Mouse (Mus musculus) heart, embryonic 13.5 days (tissue): ENCODE data around the gene Rgs6. TPM values are rescaled to one million over a fixed set of nuclear protein-coding genes. Genes with fewer than 3 reads are reported as not detected.

Experiments
- ATAC-seq: fragments of 200-750 bp; cut with Nextera tagmentation; 2 replicates; pipeline ENCODE4 v1.8.0; 2017; ENCODE audit warnings: moderate TSS enrichment; ENCODE audit not compliant: insufficient number of reproducible peaks, low FRiP score, low TSS enrichment; ENCODE audit errors: extremely low read depth
- H3K27ac ChIP-seq: fragments of 300-500 bp; sonication (generic); replicated peaks from 2 replicates; pipeline ENCODE4 v1.5.1; 2015; ENCODE audit warnings: moderate library complexity, mild to moderate bottlenecking, inconsistent platforms
- H3K27me3 ChIP-seq: fragments of 300-500 bp; sonication (generic); replicated peaks from 2 replicates; pipeline ENCODE4 v1.6.1; 2015; ENCODE audit warnings: mild to moderate bottlenecking, inconsistent platforms
- H3K36me3 ChIP-seq: fragments of 300-500 bp; sonication (generic); 2 replicates; pipeline ENCODE4 v1.6.1; 2015; ENCODE audit warnings: mild to moderate bottlenecking, inconsistent platforms
- H3K4me1 ChIP-seq: fragments of 300-500 bp; sonication (generic); 2 replicates; pipeline ENCODE4 v1.6.1; 2015; ENCODE audit warnings: inconsistent platforms
- H3K4me2 ChIP-seq: fragments of 300-500 bp; sonication (generic); 2 replicates; pipeline ENCODE4 v1.6.1; 2015; ENCODE audit warnings: inconsistent platforms, mild to moderate bottlenecking, moderate library complexity
- H3K4me3 ChIP-seq: fragments of 300-500 bp; sonication (generic); 2 replicates; pipeline ENCODE4 v1.5.1; 2015; ENCODE audit warnings: moderate library complexity, mild to moderate bottlenecking, inconsistent platforms
- H3K9ac ChIP-seq: fragments of 300-500 bp; sonication (generic); 2 replicates; pipeline ENCODE4 v1.6.1; 2015; ENCODE audit warnings: inconsistent platforms, mild to moderate bottlenecking, moderate library complexity
- H3K9me3 ChIP-seq: fragments of 300-500 bp; sonication (generic); 2 replicates; pipeline ENCODE4 v1.6.1; 2016; ENCODE audit warnings: inconsistent platforms
- WGBS: fragments of 180-500 bp; shearing (Covaris S2); methylation state at CpG from one replicate; pipeline ENCODE4 v1.1.7; 2015; ENCODE audit warnings: mixed read lengths; 5-methylcytosine and 5-hydroxymethylcytosine counted together
- polyA plus RNA-seq: library from polyadenylated mRNA; unstranded; fragments of >200 nt; fragmentation: Nextera tagmentation; extraction: Ambion mirVana; gene quantifications from 2 replicates; pipeline ENCODE4 v1.2.1, GENCODE M21; 2015

Gene Rgs6
- polyA plus RNA-seq, 1 experiment from 2014 or later = 13.6 TPM

GRCm38 (mm10) chr12:83209461-83209860 is 621.4 kb downstream of the Rgs6 start:
- Histone ChIP-seq H3K4me1 (peaks cover 86% of the 10 kb centered on the region), H3K9me3 (no peaks in the 10 kb centered on the region), H3K4me3 (no peak overlapping the region), H3K27me3 (no peaks in the 10 kb centered on the region), H3K4me2 (peak overlapping the region; percentile 5; the same call in 1 of the 2 replicates), H3K36me3 (no peaks in the 10 kb centered on the region), H3K9ac (0 out of 2 replicates have a peak overlapping the region, but pooled peaks have one; percentile 14), H3K27ac (peak overlapping the region; percentile 88)
- 13% methylated on average over 6 of the region's 6 CpGs for WGBS
- no peak; the same call in 1 of the 2 replicates for ATAC-seq

DNA sequence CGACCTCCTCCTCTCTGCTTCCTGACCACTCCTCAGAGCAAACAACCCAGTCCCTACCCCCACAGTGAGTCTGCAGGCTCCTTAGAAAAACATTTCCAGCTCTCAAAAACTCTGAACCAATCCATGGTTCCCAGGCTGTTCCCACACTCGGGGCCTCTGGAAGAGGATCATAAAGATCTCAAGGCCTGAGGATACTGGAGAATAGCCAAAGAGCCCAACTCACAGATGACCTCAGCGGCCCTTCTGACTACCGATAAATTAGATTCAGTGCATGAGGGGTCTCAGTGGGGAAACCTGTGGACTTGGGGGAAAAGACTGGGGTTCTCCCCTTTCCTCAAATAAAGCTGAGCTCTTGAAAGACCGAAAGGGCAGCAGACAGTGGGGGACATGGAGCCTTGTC is 622.2 kb downstream of the Rgs6 start:
- H3K27me3 ChIP-seq = no peaks in the 10 kb centered on the region
- 53% methylated on average over 5 of the region's 5 CpGs for WGBS
- no peak overlapping the region for H3K9ac ChIP-seq
- H3K4me3 ChIP-seq = no peak overlapping the region
- H3K36me3 ChIP-seq = peaks cover under 1% of the 10 kb centered on the region; the same call in 1 of the 2 replicates
- peaks cover 84% of the 10 kb centered on the region for H3K4me1 ChIP-seq
- peak overlapping the region; percentile 88 for H3K27ac ChIP-seq
- H3K9me3 ChIP-seq = no peaks in the 10 kb centered on the region
- ATAC-seq = no peak
- no peak overlapping the region for H3K4me2 ChIP-seq

- H3K4me3 ChIP-seq = no peak overlapping the region
- H3K36me3 ChIP-seq = peaks cover 3% of the 10 kb centered on the region; the same call in 1 of the 2 replicates
- peaks cover 80% of the 10 kb centered on the region for H3K4me1 ChIP-seq
- H3K27ac ChIP-seq = peak overlapping the region; percentile 88; the same call in 1 of the 2 replicates
- H3K9ac ChIP-seq = no peak overlapping the region
- H3K4me2 ChIP-seq = no peak overlapping the region
- H3K9me3 ChIP-seq = no peaks in the 10 kb centered on the region
- no peak for ATAC-seq
- no peaks in the 10 kb centered on the region for H3K27me3 ChIP-seq
- WGBS = 72% methylated on average over 3 of the region's 3 CpGs
Observed at GRCm38 (mm10) chr12:83210735-83211134, 622.6 kb downstream of the Rgs6 start.

DNA sequence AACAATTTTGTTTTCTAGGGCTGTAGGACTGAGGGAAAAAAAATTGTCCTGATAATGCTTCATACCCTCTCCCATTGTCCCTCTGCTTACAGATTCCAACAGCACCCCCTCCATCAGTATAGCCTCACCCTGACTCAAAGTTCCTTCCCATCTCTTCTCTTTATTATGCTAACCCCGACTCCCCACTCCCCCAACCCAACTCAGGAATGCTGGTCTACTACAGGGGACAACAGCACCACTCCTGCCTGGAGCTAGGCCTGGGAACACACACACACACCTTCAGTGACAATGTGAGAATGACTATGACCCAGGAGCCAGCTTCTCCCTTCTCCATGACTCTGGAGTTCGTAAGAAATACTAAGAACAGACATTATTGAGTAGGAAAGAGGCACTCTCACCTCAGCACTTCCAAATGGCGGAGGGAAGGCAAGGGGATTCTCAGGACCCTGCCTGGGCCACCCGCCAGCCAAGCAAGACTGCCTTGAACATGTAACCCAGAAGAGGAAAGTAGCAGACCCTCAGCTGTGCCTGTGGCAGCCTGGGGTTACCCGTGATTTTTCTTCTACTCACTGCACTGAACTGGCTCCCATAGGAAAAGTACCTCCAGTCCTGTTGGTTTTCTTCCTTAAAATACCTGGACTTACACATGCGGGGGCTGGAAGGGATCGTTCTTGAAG is 623.2 kb downstream of the Rgs6 start:
- H3K27ac ChIP-seq = 0 out of 2 replicates have a peak overlapping the region, but pooled peaks have one; percentile 88
- 69% methylated on average over 7 of the region's 7 CpGs for WGBS
- H3K27me3 ChIP-seq = no peaks in the 10 kb centered on the region
- H3K9ac ChIP-seq = no peak overlapping the region
- H3K4me2 ChIP-seq = no peak overlapping the region
- no peak for ATAC-seq
- H3K9me3 ChIP-seq = no peaks in the 10 kb centered on the region
- peaks cover 3% of the 10 kb centered on the region; the same call in 1 of the 2 replicates for H3K36me3 ChIP-seq
- peaks cover 76% of the 10 kb centered on the region for H3K4me1 ChIP-seq
- no peak overlapping the region for H3K4me3 ChIP-seq
